Mouse (Mus musculus) left cerebral cortex, postnatal 25 days (tissue): ENCODE measurements at regions not wholly inside any gene's neighbourhood (a gene's known extent, or its start where the extent isn't known, plus 50 kb on each side); places are given as distances from the start of the nearest gene placed in this dataset.
"Not testable (repeated sequence)": the region's sequence is repeated elsewhere in the genome, so short reads cannot be mapped to it uniquely, and the experiment has no call there.

Experiments
- DNase-seq, 2 experiments: peaks; one replicate each; pipeline ENCODE4 v3.0.0; 2022; ENCODE audit warnings: low spot score in 2 of 2, mixed read lengths in 1 of 2
- intact Hi-C: fragments of 180-260 bp; cut with DNase I; formaldehyde crosslinking; loops from one replicate; pipeline ENCODE4 v1.15.1; 2025

DNA sequence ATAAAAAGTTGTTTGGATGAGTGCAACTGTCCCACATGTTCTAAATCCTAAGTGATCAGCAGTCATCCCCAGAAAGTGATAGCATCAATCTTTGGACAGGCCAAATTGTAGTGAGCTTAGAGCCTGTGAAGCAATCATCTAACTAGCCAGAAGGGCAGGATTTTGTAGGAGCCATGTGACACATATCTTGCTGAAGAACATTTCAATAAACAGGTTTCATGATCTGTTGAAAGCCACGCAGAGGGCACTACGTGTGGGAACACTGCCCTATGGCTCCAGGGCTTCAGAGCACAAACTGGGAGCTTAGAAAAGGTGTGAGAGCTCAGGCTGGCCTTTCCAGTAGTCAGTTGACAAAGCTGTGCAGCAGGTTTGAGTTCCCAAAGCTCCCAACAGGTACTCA, 188.3 kb upstream of the Gm21897 start:
- DNase-seq, result no peak
- intact Hi-C loops, result no loop called here

DNA sequence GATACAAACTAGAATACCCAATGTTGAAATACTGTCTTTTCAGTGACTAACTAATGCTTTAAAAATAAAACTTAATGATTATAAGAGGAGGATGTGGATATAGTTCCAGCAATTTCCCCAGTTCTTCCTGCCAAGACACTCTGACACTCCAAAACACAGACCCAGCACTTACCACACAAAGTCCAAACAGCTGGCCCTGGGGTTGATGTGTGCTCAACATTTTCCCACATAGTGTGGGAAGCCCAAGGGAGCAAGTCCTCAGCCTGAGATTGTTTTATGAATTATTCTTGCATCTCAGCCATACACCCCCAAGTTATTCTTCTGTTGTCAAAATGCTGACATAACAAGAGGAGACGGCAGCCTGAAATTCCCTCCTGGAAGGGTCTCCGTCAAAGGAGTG, 187.5 kb upstream of the Gm21897 start:
- no peak for DNase-seq
- intact Hi-C loops, result no loop called here

DNA sequence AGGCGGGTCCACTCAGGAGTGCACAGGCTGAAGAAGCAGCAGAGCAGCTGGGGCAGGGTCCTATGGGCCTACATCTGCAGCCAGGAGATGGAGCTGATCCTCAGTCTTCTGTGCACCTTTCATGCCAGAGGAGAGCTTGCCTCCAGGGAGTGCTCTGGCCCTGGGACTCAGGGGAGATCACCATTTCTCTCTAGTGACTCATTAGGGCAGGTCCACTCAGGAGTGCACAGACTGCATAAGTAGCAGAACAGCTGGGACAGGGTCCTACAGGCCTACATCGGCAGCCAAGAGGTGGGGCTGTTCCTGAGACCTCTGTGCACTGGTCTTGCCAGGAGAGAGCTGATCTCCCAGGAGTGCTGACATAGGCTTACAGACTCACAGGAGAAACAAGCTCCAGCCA, 159.4 kb upstream of the Gm21897 start:
- intact Hi-C loops, result no loop called here
- no peak for DNase-seq

DNA sequence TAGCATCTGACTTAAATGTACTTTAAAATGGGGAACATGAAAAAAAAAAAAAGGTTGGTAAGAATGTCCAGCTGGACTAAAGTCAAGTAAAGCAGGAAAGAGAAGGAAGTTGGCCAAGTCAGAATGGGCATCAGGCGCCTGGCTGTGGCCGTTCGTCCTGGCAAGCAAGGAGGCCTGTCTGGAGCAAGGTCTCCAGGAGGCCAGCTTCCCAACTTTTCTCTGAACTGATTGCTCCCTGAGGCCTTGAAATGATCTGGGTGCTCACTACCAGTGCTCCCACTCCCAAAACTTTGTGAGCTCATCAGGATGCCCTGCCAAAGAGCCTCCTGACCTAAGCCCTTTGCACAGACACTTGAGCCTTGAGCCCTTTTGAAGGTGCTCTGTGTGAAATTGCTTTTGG, 141.7 kb upstream of the Gm21897 start:
- no peak for DNase-seq
- intact Hi-C loops, result no loop called here

DNA sequence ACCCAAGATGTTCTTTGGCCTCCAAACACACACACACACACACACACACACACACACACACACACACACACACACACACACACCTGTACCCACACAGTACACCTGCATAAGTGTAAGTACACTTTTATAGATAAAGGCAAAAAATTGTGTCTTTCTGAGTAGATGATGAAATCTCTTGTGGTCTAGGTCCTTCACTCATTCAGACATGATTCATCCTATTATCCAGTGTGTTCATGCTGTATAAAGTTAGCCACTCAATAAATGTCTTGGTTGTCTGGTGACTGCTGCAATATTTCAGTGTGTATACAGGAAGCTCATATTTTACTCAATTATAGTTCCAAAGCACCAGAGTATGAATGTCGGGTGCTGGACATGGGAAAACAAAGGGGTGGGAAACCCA, 131.5 kb upstream of the Gm21897 start:
- intact Hi-C loops, result no loop called here

DNA sequence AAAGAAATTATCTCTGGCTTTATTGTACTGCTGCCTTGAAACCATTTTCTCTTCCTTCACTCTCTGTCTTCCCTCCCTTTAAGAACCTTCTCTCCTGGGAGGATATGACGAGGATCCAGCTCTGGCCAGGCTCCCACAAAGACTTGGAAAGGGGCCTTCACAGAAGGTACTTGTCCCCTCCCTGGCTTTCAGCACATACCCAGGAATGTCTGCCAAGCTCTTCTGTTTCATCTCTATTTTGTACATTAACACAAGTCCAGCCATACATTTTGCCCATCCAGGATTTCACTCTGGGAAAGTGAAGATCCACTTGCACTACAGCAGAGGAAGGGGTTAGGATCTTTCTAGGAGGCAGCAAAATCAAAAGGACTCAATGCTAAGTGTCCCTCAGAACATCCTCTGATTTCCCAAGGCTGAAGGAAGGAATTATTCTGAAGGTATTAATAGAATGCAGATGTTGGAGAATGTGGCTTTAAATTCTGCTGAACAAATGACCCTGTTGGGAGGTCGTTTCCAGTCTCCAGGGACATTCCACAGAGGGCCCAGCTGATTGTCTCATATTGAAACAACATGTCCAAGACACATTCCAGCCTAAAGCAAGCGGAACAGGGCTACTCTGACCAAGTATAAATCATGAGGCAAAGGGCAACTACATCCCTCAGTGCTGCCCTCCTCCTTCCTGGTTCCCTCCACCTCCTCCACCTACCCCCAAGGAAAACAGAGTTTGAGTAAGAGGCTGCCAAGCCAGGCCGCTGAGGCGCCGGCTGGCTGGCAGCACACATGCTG, 122.1 kb upstream of the Gm21897 start:
- DNase-seq, result peak in 1 of 2 experiments; percentile 4
- intact Hi-C loops, result no loop called here

More for the DNA sequence above, 131.5 kb upstream of the Gm21897 start:
- DNase-seq, result no peak

DNA sequence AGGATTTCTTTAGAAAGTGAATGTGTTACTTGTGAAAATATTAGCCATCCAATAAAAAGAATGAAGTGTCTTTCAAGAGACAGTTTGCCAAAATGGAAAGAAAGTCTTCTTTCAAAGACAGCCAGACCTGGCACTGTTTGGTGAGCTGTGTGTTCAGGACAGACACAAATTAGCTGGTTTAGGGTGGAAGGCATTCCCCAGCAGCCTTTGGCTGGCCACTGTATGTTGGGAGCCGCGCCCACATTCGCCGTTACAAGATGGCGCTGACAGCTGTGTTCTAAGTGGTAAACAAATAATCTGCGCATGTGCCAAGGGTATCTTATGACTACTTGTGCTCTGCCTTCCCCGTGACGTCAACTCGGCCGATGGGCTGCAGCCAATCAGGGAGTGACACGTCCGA, 121.3 kb upstream of the Gm21897 start:
- intact Hi-C loops, DNase-seq: not testable (repeated sequence)

DNA sequence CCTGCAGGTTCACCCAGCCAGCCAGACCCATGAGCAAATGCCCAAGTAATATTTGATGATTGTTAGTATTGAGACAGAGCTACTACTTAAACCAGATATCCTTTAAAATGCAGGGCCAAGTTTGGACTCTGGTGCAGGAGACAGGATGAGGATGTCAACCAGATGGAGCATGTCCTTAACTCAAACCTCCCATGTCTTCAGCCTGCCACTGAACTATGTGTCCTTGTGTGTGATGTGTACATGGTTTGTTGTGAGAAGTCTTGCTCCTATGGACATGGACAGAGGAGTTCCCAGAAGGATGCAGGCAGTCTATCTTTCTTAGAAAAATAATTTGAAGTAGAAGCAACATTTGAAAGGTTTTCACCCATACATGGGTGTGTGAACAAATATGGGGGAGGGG, 120.4 kb upstream of the Gm21897 start:
- intact Hi-C loops, result no loop called here
- no peak for DNase-seq

DNA sequence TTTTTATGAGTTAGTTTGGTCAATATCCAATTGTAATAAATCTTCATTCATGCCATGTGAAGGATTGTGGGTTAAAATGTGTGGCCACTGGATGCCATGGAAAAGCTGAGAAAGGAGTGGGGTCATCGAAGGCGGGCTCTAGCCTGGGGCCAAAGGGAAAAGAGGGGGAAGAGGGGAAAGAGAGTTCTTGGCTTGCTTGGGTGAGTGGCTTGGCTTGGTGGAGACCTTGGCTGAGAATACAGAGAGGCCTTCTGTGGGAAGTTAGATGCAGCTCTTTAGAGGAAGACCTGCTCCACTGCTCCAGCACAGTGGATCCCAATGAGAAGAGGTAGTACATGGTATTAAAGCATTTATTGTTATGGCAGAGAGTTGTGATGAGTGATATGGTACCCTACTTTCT, 101.3 kb upstream of the Gm21897 start:
- intact Hi-C loops, result no loop called here
- DNase-seq, result no peak

DNA sequence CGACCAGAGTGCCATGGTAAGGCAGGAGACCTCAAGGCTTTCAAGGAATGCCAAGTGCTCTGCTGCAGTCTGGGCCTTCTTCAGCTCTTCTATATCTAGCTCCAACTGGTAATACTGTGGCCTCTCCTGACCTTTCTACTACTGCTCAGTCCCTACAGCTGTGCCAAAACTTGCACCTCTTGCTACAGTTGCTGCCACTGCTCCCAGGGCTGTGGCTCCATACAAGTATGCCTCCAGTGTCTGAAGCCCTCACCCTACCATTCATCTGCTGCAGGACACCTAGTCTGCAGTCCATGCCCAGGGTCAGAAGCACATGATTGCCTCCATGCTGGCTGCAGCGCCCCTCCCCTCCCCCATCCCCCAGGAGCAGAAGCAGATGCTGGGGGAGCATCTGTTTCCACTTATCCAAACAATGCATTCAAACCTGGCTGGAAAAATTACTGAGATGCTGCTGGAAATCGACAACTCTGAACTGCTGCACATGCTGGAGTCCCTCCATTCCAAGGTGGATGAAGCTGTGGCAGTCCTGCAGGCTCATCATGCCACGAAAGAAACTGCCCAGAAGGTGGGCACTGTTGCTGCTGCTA, 96.2 kb upstream of the Gm21897 start:
- intact Hi-C loops, result no loop called here
- no peak for DNase-seq

DNA sequence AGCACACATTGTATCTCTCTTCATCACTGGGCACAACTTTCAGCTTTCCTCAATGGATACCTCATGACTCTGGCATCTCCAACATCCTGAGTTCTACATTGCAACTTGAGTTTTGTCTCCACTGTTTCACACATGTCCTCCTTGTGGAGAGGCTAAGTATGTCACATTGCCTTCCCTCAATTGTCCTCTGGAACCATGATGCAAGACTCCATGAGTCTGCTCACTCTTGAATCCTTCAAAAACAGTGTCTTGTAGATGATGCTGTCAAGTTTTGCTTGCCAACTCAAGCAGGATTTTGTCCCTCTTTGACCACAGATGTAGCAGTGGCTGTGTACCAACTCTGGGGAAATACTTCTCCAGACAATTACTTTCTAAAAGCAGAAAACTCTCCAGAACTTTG, 79.4 kb upstream of the Gm21897 start:
- intact Hi-C loops, result no loop called here
- DNase-seq, result no peak

DNA sequence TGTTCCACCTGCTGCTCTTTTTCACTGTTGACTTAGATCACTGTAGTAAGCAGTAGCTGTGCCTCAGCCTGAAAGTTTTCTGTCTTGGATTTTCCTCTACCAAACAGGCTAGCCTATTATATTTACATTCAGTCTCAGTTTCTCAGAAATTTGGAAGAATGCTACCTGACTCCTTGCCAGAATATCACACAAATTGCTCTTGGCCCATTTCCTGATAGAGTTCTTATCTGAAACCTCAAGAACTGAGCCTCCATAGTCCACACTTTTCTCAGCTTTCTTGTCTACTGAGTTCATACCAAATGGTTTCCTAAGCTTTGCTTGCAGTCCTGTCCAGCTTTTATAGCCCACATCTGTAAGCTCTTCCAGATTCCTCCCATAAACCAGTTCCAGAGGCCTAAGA, 78.8 kb upstream of the Gm21897 start:
- intact Hi-C loops, result no loop called here
- DNase-seq, result no peak

DNA sequence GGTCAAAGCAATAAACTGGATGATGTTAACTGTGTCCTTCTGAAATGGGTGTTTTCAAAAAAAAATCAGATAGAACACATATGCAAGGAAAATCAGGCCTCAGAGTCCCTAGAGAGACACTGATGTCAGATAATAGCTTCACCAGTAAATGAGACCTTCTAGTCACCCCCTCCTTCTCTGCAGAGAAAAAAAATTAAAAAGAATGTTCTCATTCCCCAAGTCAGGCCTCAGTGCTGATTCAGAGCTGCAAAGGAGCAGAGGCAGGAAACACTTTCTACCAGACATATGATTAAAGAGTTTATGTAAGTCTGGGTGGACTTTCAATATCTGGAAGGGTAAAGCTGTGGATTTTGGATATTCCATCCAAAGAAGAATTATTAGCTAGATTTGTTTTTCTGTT, 67.1 kb upstream of the Gm21897 start:
- intact Hi-C loops, result no loop called here
- DNase-seq, result no peak

DNA sequence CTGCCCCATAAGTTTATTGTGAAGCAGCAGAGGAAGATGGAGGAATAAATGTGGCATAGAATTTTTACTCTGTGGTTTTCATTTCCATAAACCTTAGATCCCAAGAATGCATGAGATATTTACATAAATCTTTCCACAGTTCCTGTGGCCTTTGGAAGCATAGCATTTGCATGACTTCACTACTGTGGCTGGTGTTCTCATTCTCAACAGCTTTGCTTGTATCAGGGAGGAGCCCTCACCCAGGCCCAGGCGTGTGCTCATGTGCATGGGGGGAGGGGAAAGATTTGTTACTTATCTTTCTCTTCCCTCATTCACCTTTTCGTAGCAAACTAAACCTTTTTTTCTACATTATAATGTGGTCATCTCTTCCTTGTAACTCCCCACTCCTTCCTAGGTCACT, 65.6 kb upstream of the Gm21897 start:
- DNase-seq, result no peak
- intact Hi-C loops, result no loop called here

DNA sequence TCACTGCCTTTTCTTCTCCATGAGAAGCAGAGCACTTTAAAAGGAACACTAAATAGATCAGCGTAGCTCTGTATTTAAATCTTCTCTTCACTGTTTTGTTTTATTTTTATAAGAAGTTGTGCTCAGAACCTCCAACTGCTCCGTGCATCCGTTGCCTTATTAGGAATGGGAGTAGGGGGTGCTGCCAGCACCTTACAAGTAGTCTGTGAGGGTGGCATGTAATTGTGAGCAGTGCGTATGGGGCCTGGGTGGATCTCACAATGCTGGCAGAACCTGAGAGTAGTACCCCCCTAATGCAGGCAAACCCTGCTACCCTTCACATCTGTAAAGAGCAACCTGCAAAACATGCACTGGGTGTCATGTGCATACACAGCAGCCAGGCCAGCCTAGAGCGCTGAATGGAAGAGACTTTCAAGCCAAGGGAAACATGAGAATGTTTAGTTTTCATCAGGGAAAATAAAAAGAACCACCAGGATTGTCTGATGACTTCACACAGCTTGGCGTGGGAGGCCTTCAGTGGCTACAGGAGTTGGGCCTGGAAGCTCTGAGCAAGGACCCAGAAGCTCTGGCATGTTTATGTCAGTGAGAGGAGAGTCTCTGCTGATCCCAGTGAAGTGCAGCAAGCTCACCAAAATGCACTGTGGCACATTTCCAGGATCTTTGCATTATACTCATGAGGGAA, 64.5 kb upstream of the Gm21897 start:
- peak; percentile 6 to 47 for DNase-seq
- intact Hi-C loops, result no loop called here

DNA sequence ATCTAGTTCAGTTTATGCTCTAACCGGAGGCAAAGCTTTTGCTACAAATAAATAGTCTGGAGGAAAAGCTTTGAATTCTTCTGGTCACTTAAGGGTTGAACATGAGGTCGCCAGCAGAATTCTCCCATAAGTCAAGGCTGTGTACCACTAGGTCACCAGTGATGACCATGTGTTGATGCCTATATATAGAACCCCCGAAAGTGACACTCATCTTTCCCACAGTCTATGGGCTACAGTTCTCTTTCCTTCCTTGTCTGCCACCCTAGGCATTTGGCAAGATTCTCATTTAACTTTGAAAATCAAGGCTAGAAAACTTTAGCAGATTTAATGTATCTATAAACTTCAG, 63.9 kb upstream of the Gm21897 start:
- no peak for DNase-seq
- intact Hi-C loops, result no loop called here

DNA sequence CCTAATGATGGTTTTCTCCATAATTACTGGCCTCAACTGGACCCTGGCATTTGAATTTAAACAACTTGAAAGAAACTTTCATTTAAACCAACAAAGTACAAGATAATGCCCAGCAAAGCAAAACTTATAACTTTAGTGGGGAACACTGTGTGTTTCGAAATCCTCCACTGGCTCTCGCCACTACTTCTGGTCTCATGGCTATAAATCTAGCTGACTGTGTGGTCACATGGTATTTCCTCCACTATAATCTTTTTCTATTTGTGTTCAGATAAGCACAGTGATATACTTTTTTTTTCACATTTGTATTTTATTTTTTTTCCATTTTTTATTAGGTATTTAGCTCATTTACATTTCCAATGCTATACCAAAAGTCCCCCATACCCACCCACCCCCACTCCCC, 62.6 kb upstream of the Gm21897 start:
- intact Hi-C loops, result no loop called here

DNA sequence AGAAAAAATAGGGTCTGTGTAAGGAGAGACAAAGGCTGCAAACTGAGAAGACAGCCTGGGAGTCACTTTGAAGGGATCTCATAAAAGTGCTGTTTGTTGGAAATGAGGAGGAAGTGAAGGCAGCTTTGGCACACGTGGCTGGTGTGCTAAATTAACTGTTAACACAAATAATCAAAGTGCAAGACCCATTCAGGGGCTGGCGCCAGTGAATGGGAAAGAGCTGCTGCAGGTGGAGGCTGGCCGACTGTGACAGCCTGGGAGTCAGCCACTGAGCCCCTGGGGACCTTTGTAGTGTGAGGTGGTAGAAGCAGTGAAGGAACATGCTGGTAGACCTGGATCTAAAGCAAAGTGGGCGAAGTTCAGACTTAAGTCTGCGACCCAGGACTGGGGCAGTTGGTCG, 57.8 kb upstream of the Gm21897 start:
- intact Hi-C loops, result no loop called here
- no peak for DNase-seq

More for the DNA sequence above, 62.6 kb upstream of the Gm21897 start:
- no peak for DNase-seq

DNA sequence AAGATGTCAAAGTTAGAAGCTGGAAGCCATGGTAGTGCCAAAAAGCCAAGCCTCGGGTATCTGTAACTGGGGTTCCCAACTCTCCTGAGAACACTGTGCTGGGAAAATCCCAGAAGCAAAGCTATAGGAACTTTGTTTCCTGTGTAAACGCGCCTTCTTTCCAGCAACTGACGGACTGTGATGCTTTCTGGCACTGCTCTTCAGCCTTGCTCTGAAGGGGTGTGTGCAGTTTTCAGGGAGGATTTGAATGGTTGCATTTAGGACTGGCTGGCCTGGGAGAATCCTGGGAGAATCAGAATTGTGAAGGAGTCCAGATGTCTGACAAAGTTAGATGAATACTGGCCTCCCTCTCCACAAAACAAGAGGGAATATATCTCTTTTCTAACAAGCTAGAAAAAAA, 57.2 kb upstream of the Gm21897 start:
- intact Hi-C loops, result no loop called here
- no peak for DNase-seq
